Comparison of ENCODE assay signal across 9 mouse cellular contexts in genomic region chr4:33289106-33289650, GRCm38 (mm10). TPM values are rescaled to one million over a fixed set of nuclear protein-coding genes. Genes with fewer than 3 reads are reported as not detected.
A peak's percentile ranks its signal among the peaks of the same experiment; 100 is the strongest.
DNase-seq lines count a peak whose midpoint lies in the region; ATAC-seq and TF ChIP-seq lines count a peak whose summit lies in the region.
"Had no signal": no experiment of that assay in that cellular context is flagged by ENCODE, and none has a peak within 500 bp of the region (broad histone marks: within the 10 kb centered on the region; RNA-seq: fewer than 3 reads in every experiment).

No protein-coding gene starts in this region.

- H3K4me2 ChIP-seq in hindbrain, postnatal 0 days (ENCODE audit: low read depth, low read length) = peak overlapping the region; percentile 7; the same call in 1 of the 2 replicates
- H3K4me2 ChIP-seq in CH12.LX (ENCODE audit: insufficient read depth, low read depth, poor library complexity, severe bottlenecking) = peak overlapping the region; percentile 58; the same call in 1 of the 2 replicates
- peak overlapping the region; percentile 36 for H3K4me2 ChIP-seq in limb, embryonic 14.5 days (replicated peaks; ENCODE audit: low read depth, low read length, severe bottlenecking)
- no peak overlapping the region for H3K4me2 ChIP-seq in hindbrain, embryonic 13.5 days

- no peak for TF ChIP-seq POLR2A in CH12.LX (IDR thresholded peaks at IDR 0.05; ENCODE audit: low read depth, low read length)
- no peak for TF ChIP-seq POLR2A in limb, embryonic 14.5 days (IDR thresholded peaks at IDR 0.05; ENCODE audit: borderline replicate concordance, extremely low read depth, insufficient read depth, insufficient read length)

- dilution Hi-C loops in CH12.LX (cut with MboI; ENCODE audit: extremely low pct_ligation_motif_present, extremely low pct_unique_long_range_greater_than_20kb, low sequenced_read_pairs) = no loop called here

- H3K9ac ChIP-seq in hindbrain, postnatal 0 days (replicated peaks; ENCODE audit: low read length) = no peak overlapping the region
- H3K9ac ChIP-seq in CH12.LX (ENCODE audit: insufficient read depth, low read depth) = peak overlapping the region; percentile 68
- 0 out of 2 replicates have a peak overlapping the region, but pooled peaks have one; percentile 0 for H3K9ac ChIP-seq in limb, embryonic 14.5 days (ENCODE audit: low read depth, low read length, severe bottlenecking)
- H3K9ac ChIP-seq in hindbrain, embryonic 13.5 days = no peak overlapping the region

- TF ChIP-seq CTCF in hindbrain, postnatal 0 days (IDR thresholded peaks at IDR 0.05; ENCODE audit: low read depth) = no peak
- no peak for TF ChIP-seq CTCF in CH12.LX (conservative IDR thresholded peaks at IDR 0.05 in 1 of 2, IDR thresholded peaks at IDR 0.05 in 1 of 2; ENCODE audit: low read depth in 2 of 2, low read length in 2 of 2)

- DNase-seq in hindbrain, postnatal 0 days (ENCODE audit: low spot score) = no peak
- DNase-seq in hindbrain, embryonic 10.5 days (ENCODE audit: low spot score) = no peak
- DNase-seq in 416B (ENCODE audit: low read depth) (peak; percentile 60), CH12.LX (ENCODE audit: extremely low read depth) (no peak)
- DNase-seq in limb, embryonic 14.5 days (ENCODE audit: low spot score) = no peak
- no peak for DNase-seq in retina, embryonic 14.5 days (ENCODE audit: low spot score)
- DNase-seq in adrenal gland, postnatal 14 days = no peak
- DNase-seq: right cerebral cortex, postnatal 25 days had no signal

- H3K27ac ChIP-seq in hindbrain, postnatal 0 days = no peak overlapping the region
- no peak overlapping the region for H3K27ac ChIP-seq in hindbrain, embryonic 10.5 days
- no peak overlapping the region for H3K27ac ChIP-seq in CH12.LX (ENCODE audit: insufficient read depth, low read depth)
- H3K27ac ChIP-seq in limb, embryonic 14.5 days (replicated peaks; ENCODE audit: low read depth, low read length) = peak overlapping the region; percentile 28; the same call in 1 of the 2 replicates
- H3K27ac ChIP-seq in hindbrain, embryonic 13.5 days = no peak overlapping the region

- H3K4me1 ChIP-seq in hindbrain, postnatal 0 days (ENCODE audit: insufficient read depth, low read length) = no peaks in the 10 kb centered on the region
- H3K4me1 ChIP-seq in hindbrain, embryonic 10.5 days (replicated peaks) = no peaks in the 10 kb centered on the region
- peaks cover 0 to 18% of the 10 kb centered on the region in 2 experiments; a peak in 2 of 4 replicates for H3K4me1 ChIP-seq in CH12.LX (ENCODE audit: control insufficient read depth in 1 of 2, insufficient read depth in 2 of 2)
- H3K4me1 ChIP-seq in limb, embryonic 14.5 days (ENCODE audit: control insufficient read depth, insufficient read depth, low read length) = peaks cover 6% of the 10 kb centered on the region; the same call in 1 of the 2 replicates
- H3K4me1 ChIP-seq in hindbrain, embryonic 13.5 days (replicated peaks) = no peaks in the 10 kb centered on the region

- no peaks in the 10 kb centered on the region for H3K79me2 ChIP-seq in CH12.LX (replicated peaks; ENCODE audit: control insufficient read depth, extremely low read depth, insufficient read depth, poor library complexity, severe bottlenecking)

- no peaks in the 10 kb centered on the region for H3K27me3 ChIP-seq in hindbrain, postnatal 0 days (ENCODE audit: insufficient read depth, low read length)
- no peaks in the 10 kb centered on the region for H3K27me3 ChIP-seq in hindbrain, embryonic 10.5 days (ENCODE audit: insufficient read depth, poor library complexity, severe bottlenecking)
- H3K27me3 ChIP-seq in CH12.LX (replicated peaks) = peaks cover 2% of the 10 kb centered on the region
- no peaks in the 10 kb centered on the region for H3K27me3 ChIP-seq in limb, embryonic 14.5 days (ENCODE audit: control insufficient read depth, insufficient read depth, low read length)
- H3K27me3 ChIP-seq in hindbrain, embryonic 13.5 days = no peaks in the 10 kb centered on the region

- H3K36me3 ChIP-seq in hindbrain, postnatal 0 days (ENCODE audit: insufficient read depth, low read length) = no peaks in the 10 kb centered on the region
- H3K36me3 ChIP-seq in hindbrain, embryonic 10.5 days = no peaks in the 10 kb centered on the region
- H3K36me3 ChIP-seq in CH12.LX (replicated peaks in 1 of 2; ENCODE audit: control insufficient read depth in 1 of 2, insufficient read depth in 1 of 2, low read length in 1 of 2) = peaks cover 0 to 7% of the 10 kb centered on the region in 2 experiments
- no peaks in the 10 kb centered on the region for H3K36me3 ChIP-seq in limb, embryonic 14.5 days (ENCODE audit: control insufficient read depth, insufficient read depth, low read length)
- H3K36me3 ChIP-seq in hindbrain, embryonic 13.5 days = no peaks in the 10 kb centered on the region

- ATAC-seq in hindbrain, postnatal 0 days = no peak
- ATAC-seq in limb, embryonic 14.5 days (ENCODE audit: low FRiP score, low read depth) = no peak
- no peak for ATAC-seq in hindbrain, embryonic 13.5 days (ENCODE audit: low FRiP score)

- in situ Hi-C loops in CH12.LX (cut with MboI; ENCODE audit: low pct_ligation_motif_present, low pct_unique_long_range_greater_than_20kb, low sequenced_read_pairs) = loop anchor here (10.0 kb wide), 1 partner anchor 144 kb away; no protein-coding TSS in a partner anchor

- no peak for TF ChIP-seq RAD21 in CH12.LX (IDR thresholded peaks at IDR 0.05; ENCODE audit: low read depth, low read length)

- H3K4me3 ChIP-seq in hindbrain, postnatal 0 days (ENCODE audit: low read length) = no peak overlapping the region
- no peak overlapping the region for H3K4me3 ChIP-seq in hindbrain, embryonic 10.5 days
- peak overlapping the region; percentile 55 to 71 (median 56) for H3K4me3 ChIP-seq in CH12.LX (replicated peaks in 1 of 3; ENCODE audit: low read depth in 2 of 3, low read length in 2 of 3, poor library complexity in 1 of 3)
- peak overlapping the region; percentile 22 for H3K4me3 ChIP-seq in limb, embryonic 14.5 days (replicated peaks; ENCODE audit: low read length)
- H3K4me3 ChIP-seq in hindbrain, embryonic 13.5 days = no peak overlapping the region

- 86% methylated on average over 12 of the region's 12 CpGs for WGBS in hindbrain, postnatal 0 days
- WGBS in hindbrain, embryonic 10.5 days = 90% methylated on average over 12 of the region's 12 CpGs
- 73% methylated on average over 12 of the region's 12 CpGs for WGBS in limb, embryonic 14.5 days
- 87% methylated on average over 12 of the region's 12 CpGs for WGBS in hindbrain, embryonic 13.5 days

- 0 out of 2 replicates have a peak, but pooled peaks have one; percentile 6 for TF ChIP-seq EP300 in CH12.LX (IDR thresholded peaks at IDR 0.05; ENCODE audit: low read length)

- H3K9me3 ChIP-seq in hindbrain, postnatal 0 days (ENCODE audit: low read length) = no peaks in the 10 kb centered on the region
- H3K9me3 ChIP-seq in hindbrain, embryonic 10.5 days = no peaks in the 10 kb centered on the region
- H3K9me3 ChIP-seq in CH12.LX (replicated peaks; ENCODE audit: low read length) = no peaks in the 10 kb centered on the region
- no peaks in the 10 kb centered on the region for H3K9me3 ChIP-seq in limb, embryonic 14.5 days (ENCODE audit: control insufficient read depth, low read length)
- no peaks in the 10 kb centered on the region for H3K9me3 ChIP-seq in hindbrain, embryonic 13.5 days

TF ChIP-seq in CH12.LX, 34 proteins besides CTCF, POLR2A, EP300 and RAD21 (continues in another document):
- TF ChIP-seq ELF1 (IDR thresholded peaks at IDR 0.05; ENCODE audit: low read depth, low read length) (no peak), SMC3 (IDR thresholded peaks at IDR 0.05; ENCODE audit: low read depth, low read length) (no peak), MAX (IDR thresholded peaks at IDR 0.05; ENCODE audit: low read length) (no peak), JUN (IDR thresholded peaks at IDR 0.05; ENCODE audit: insufficient read depth, low read depth, low read length) (no peak), SIN3A (IDR thresholded peaks at IDR 0.05; ENCODE audit: low read length) (peak; percentile 46; the same call in 1 of the 2 replicates), IRF4 (IDR thresholded peaks at IDR 0.05; ENCODE audit: low read depth, low read length) (no peak), MAZ (IDR thresholded peaks at IDR 0.05; ENCODE audit: low read depth, low read length) (no peak), MAFK (IDR thresholded peaks at IDR 0.05; ENCODE audit: insufficient replicate concordance, low read length) (no peak), CHD2 (IDR thresholded peaks at IDR 0.05; ENCODE audit: low read length) (no peak), ZC3H11A (IDR thresholded peaks at IDR 0.05; ENCODE audit: low read depth, low read length) (no peak), JUND (conservative IDR thresholded peaks at IDR 0.05; ENCODE audit: low read depth, low read length) (no peak), MYC (IDR thresholded peaks at IDR 0.05; ENCODE audit: low read depth, low read length) (0 out of 2 replicates have a peak, but pooled peaks have one; percentile 2), ETS1 (conservative IDR thresholded peaks at IDR 0.05; ENCODE audit: low read depth, low read length) (no peak)

RNA-seq across cellular contexts. Expression of gene Pnrc1, which starts 0.8 kb away (rescaled TPM):
- 60.5 and 84.9 TPM in 2 replicates for total RNA-seq in hindbrain, postnatal 0 days (2014; rRNA removed)
- polyA plus RNA-seq in hindbrain, postnatal 0 days (2015; fragmentation: Nextera tagmentation; extraction: Ambion mirVana) = 46.9 and 49.8 TPM in 2 replicates
- 71.5 and 80.4 TPM in 2 replicates for polyA plus RNA-seq in hindbrain, embryonic 10.5 days (2016; fragmentation: Nextera tagmentation; extraction: Ambion mirVana)
- total RNA-seq in CH12.LX (2012; rRNA removed) (15.4 and 27.8 TPM in 2 replicates), CH12.LX (2014; rRNA removed) (33.0 and 35.3 TPM in 2 replicates)
- polyA plus RNA-seq in CH12.LX (2012; ENCODE audit: insufficient read length, low read depth) = 22.6 and 32.2 TPM in 2 replicates
- polyA plus RNA-seq in limb, embryonic 14.5 days (2012; rRNA removed) = 61.4 and 66.5 TPM in 2 replicates
- polyA plus RNA-seq in limb, embryonic 14.5 days (2014; fragmentation: Nextera tagmentation; extraction: Ambion mirVana) = 121 and 137 TPM in 2 replicates
- 192 and 224 TPM in 2 replicates for total RNA-seq in adrenal gland, postnatal 14 days (2021)
- 64.9 and 69.5 TPM in 2 replicates for polyA plus RNA-seq in hindbrain, embryonic 13.5 days (2015; fragmentation: Nextera tagmentation; extraction: Ambion mirVana)

RNA-seq across cellular contexts. Expression of gene Rngtt, which starts 20.9 kb away (rescaled TPM):
- 11.3 and 12.8 TPM in 2 replicates for total RNA-seq in hindbrain, postnatal 0 days (2014; rRNA removed)
- polyA plus RNA-seq in hindbrain, postnatal 0 days (2015; fragmentation: Nextera tagmentation; extraction: Ambion mirVana) = 13.5 and 15.0 TPM in 2 replicates
- 29.4 and 32.9 TPM in 2 replicates for polyA plus RNA-seq in hindbrain, embryonic 10.5 days (2016; fragmentation: Nextera tagmentation; extraction: Ambion mirVana)
- total RNA-seq in CH12.LX (2012; rRNA removed) (12.5 and 14.4 TPM in 2 replicates), CH12.LX (2014; rRNA removed) (16.9 and 22.1 TPM in 2 replicates)
- 20.1 and 20.5 TPM in 2 replicates for polyA plus RNA-seq in CH12.LX (2012; ENCODE audit: insufficient read length, low read depth)
- polyA plus RNA-seq in limb, embryonic 14.5 days (2012; rRNA removed) = 7.3 and 8.3 TPM in 2 replicates
- polyA plus RNA-seq in limb, embryonic 14.5 days (2014; fragmentation: Nextera tagmentation; extraction: Ambion mirVana) = 16.9 and 19.4 TPM in 2 replicates
- total RNA-seq in adrenal gland, postnatal 14 days (2021) = 29.7 and 31.4 TPM in 2 replicates
- 25.4 and 29.4 TPM in 2 replicates for polyA plus RNA-seq in hindbrain, embryonic 13.5 days (2015; fragmentation: Nextera tagmentation; extraction: Ambion mirVana)

Comparison
In these comparisons a context has a peak if more than half of its experiments do, and no peak if none do; other contexts are left out.
1. H3K4me3 ChIP-seq: peak in CH12.LX (3 of 3) and limb, embryonic 14.5 days (single experiment); none in hindbrain, postnatal 0 days (single experiment), hindbrain, embryonic 10.5 days (single experiment) and hindbrain, embryonic 13.5 days (single experiment).
2. H3K9ac ChIP-seq: peak in CH12.LX (single experiment) and limb, embryonic 14.5 days (single experiment); none in hindbrain, postnatal 0 days (single experiment) and hindbrain, embryonic 13.5 days (single experiment).